8 mouse cellular contexts compared by ENCODE assay signal in genomic region chr19:4300271-4300704, GRCm38 (mm10). TPM values are rescaled to one million over a fixed set of nuclear protein-coding genes. Genes with fewer than 3 reads are reported as not detected.
DNase-seq lines count a peak whose midpoint lies in the region; ATAC-seq lines count a peak whose summit lies in the region.

No protein-coding gene starts in this region.

- ATAC-seq in activated CD4-positive, CD25-positive, alpha-beta regulatory T cell, adult 4 months = peak; percentile 74
- no peak for ATAC-seq in intestine, embryonic 14.5 days (replicated peaks; ENCODE audit: low FRiP score, low TSS enrichment, low read depth)
- peak; percentile 41 for ATAC-seq in stomach, embryonic 16.5 days (ENCODE audit: insufficient read depth, low FRiP score)

- H3K4me3 ChIP-seq in intestine, embryonic 14.5 days (ENCODE audit: low read depth, low read length) = no peak overlapping the region
- no peak overlapping the region for H3K4me3 ChIP-seq in stomach, embryonic 16.5 days (replicated peaks; ENCODE audit: low read length)

- H3K36me3 ChIP-seq in intestine, embryonic 14.5 days (ENCODE audit: control insufficient read depth, insufficient read depth, low read length) = no peaks in the 10 kb centered on the region
- no peaks in the 10 kb centered on the region for H3K36me3 ChIP-seq in stomach, embryonic 16.5 days (ENCODE audit: control insufficient read depth, insufficient read depth, low read length)

- WGBS in intestine, embryonic 14.5 days = 52% methylated on average over 7 of the region's 7 CpGs
- 39% methylated on average over 7 of the region's 7 CpGs for WGBS in stomach, embryonic 16.5 days

- 0 out of 2 replicates have a peak overlapping the region, but pooled peaks have one; percentile 25 for H3K27ac ChIP-seq in intestine, embryonic 14.5 days (ENCODE audit: low read depth)
- H3K27ac ChIP-seq in stomach, embryonic 16.5 days (ENCODE audit: low read length) = peak overlapping the region; percentile 87

- no peaks in the 10 kb centered on the region for H3K27me3 ChIP-seq in intestine, embryonic 14.5 days (replicated peaks; ENCODE audit: control insufficient read depth, insufficient read depth, low read length)
- no peaks in the 10 kb centered on the region for H3K27me3 ChIP-seq in stomach, embryonic 16.5 days (ENCODE audit: control insufficient read depth, insufficient read depth, low read length)

- H3K9ac ChIP-seq in intestine, embryonic 14.5 days (ENCODE audit: low read length) = no peak overlapping the region
- H3K9ac ChIP-seq in stomach, embryonic 16.5 days (ENCODE audit: low read length) = peak overlapping the region; percentile 29; the same call in 1 of the 2 replicates

- H3K4me1 ChIP-seq in intestine, embryonic 14.5 days (replicated peaks; ENCODE audit: control insufficient read depth, insufficient read depth, low read length) = peaks cover 57% of the 10 kb centered on the region
- peaks cover 76% of the 10 kb centered on the region for H3K4me1 ChIP-seq in stomach, embryonic 16.5 days (ENCODE audit: control insufficient read depth, insufficient read depth, low read length)

- DNase-seq in kidney, adult 11 months = peak; percentile 43
- DNase-seq in kidney, postnatal 10 days = no peak
- DNase-seq in intestine, embryonic 14.5 days (ENCODE audit: low spot score) = no peak
- DNase-seq in lung, postnatal 25 days (ENCODE audit: low spot score) = peak; percentile 80
- DNase-seq in urinary bladder, postnatal 25 days (ENCODE audit: low spot score) = no peak
- no peak for DNase-seq in adrenal gland, postnatal 10 days

- H3K9me3 ChIP-seq in intestine, embryonic 14.5 days (ENCODE audit: control insufficient read depth, low read length) = no peaks in the 10 kb centered on the region
- no peaks in the 10 kb centered on the region for H3K9me3 ChIP-seq in stomach, embryonic 16.5 days (replicated peaks; ENCODE audit: control insufficient read depth, low read length)

- H3K4me2 ChIP-seq in intestine, embryonic 14.5 days (ENCODE audit: low read length) = no peak overlapping the region
- H3K4me2 ChIP-seq in stomach, embryonic 16.5 days (ENCODE audit: low read depth, low read length) = peak overlapping the region; percentile 0; the same call in 1 of the 2 replicates

RNA-seq across cellular contexts. Expression of gene Grk2, which starts 5.7 kb away (rescaled TPM):
- 100 to 1,000 TPM in 1 of 2 experiments, 10 to 100 TPM in 1; 83.4 to 101 TPM for polyA plus RNA-seq in activated CD4-positive, CD25-positive, alpha-beta regulatory T cell, adult 4 months (2017; shearing (Covaris generic))
- polyA plus RNA-seq in intestine, embryonic 14.5 days (2014; fragmentation: Nextera tagmentation; extraction: Ambion mirVana) = 19.2 and 21.9 TPM in 2 replicates
- polyA plus RNA-seq in stomach, embryonic 16.5 days (2015; fragmentation: Nextera tagmentation; extraction: Ambion mirVana) = 18.0 and 20.0 TPM in 2 replicates
- 10 to 100 TPM; 46.3 to 54.8 TPM for total RNA-seq in adrenal gland, postnatal 10 days (2021)

RNA-seq across cellular contexts. Expression of gene Ankrd13d, which starts 17.4 kb away (rescaled TPM):
- 1 to 10 TPM; 1.5 to 2.1 TPM for polyA plus RNA-seq in activated CD4-positive, CD25-positive, alpha-beta regulatory T cell, adult 4 months (2017; shearing (Covaris generic))
- polyA plus RNA-seq in intestine, embryonic 14.5 days (2014; fragmentation: Nextera tagmentation; extraction: Ambion mirVana) = 6.4 and 7.8 TPM in 2 replicates
- polyA plus RNA-seq in stomach, embryonic 16.5 days (2015; fragmentation: Nextera tagmentation; extraction: Ambion mirVana) = 10.9 and 11.9 TPM in 2 replicates
- total RNA-seq in adrenal gland, postnatal 10 days (2021) = 1 to 10 TPM; 3.5 to 8.5 TPM

RNA-seq across cellular contexts. Expression of gene Ssh3, which starts 31.3 kb away (rescaled TPM):
- 10 to 100 TPM in 1 of 2 experiments, 1 to 10 TPM in 1; 8.8 to 11.4 TPM for polyA plus RNA-seq in activated CD4-positive, CD25-positive, alpha-beta regulatory T cell, adult 4 months (2017; shearing (Covaris generic))
- 21.7 and 25.4 TPM in 2 replicates for polyA plus RNA-seq in intestine, embryonic 14.5 days (2014; fragmentation: Nextera tagmentation; extraction: Ambion mirVana)
- 44.5 and 53.2 TPM in 2 replicates for polyA plus RNA-seq in stomach, embryonic 16.5 days (2015; fragmentation: Nextera tagmentation; extraction: Ambion mirVana)
- total RNA-seq in adrenal gland, postnatal 10 days (2021) = 10 to 100 TPM; 16.8 to 21.9 TPM

Comparison
In these comparisons a context has a peak if more than half of its experiments do, and no peak if none do; other contexts are left out.
1. DNase-seq: peak in kidney, adult 11 months (single experiment) and lung, postnatal 25 days (single experiment); none in kidney, postnatal 10 days (single experiment), intestine, embryonic 14.5 days (single experiment), urinary bladder, postnatal 25 days (single experiment) and adrenal gland, postnatal 10 days (single experiment).